Mouse (Mus musculus): ENCODE data around the gene Dapk2. TPM values are rescaled to one million over a fixed set of nuclear protein-coding genes. Genes with fewer than 3 reads are reported as not detected.

The Dapk2 gene
- polyA plus RNA-seq, 1 experiment from 2014 or later: 9.0 TPM

DNA sequence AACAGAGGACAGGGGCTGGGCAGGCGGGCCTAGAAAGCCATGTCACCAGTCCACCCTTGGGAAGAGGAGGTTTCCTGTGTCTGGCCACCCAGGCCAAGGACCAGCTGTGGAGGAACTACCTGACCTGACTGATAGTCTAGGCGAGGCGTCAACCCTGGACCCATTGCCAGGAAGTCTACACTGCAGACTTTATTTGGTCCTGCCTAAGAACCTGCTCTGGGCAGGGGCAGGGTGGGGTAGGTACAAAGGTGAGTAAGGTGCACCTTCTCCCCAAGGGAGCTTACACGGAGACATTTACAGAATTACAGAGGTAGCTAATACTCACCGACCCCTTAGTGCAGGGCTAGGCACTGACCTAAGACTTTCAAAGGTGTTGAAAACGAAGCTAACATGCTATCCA is 4.4 kb upstream of the Dapk2 start:
- H3K9me3 ChIP-seq (ENCODE audit: control insufficient read depth, low read length): no peaks in the 10 kb centered on the region
- no peak overlapping the region for H3K9ac ChIP-seq (ENCODE audit: low read length)
- H3K4me1 ChIP-seq (replicated peaks; ENCODE audit: control insufficient read depth, insufficient read depth, low read length): 0 out of 2 replicates have a peak, but pooled peaks cover 2% of the 10 kb centered on the region
- H3K27ac ChIP-seq (ENCODE audit: low read depth, low read length): no peak overlapping the region
- H3K4me3 ChIP-seq (ENCODE audit: low read depth, low read length): no peak overlapping the region
- ATAC-seq (replicated peaks; ENCODE audit: low FRiP score) (no peak), DNase-seq (ENCODE audit: low spot score) (no peak)
- no peaks in the 10 kb centered on the region for H3K36me3 ChIP-seq (ENCODE audit: control insufficient read depth, insufficient read depth, low read length)
- H3K27me3 ChIP-seq (ENCODE audit: control insufficient read depth, insufficient read depth, low read length): peaks cover 7% of the 10 kb centered on the region; the same call in 1 of the 2 replicates
- H3K4me2 ChIP-seq (ENCODE audit: low read depth, low read length, severe bottlenecking): no peak overlapping the region
- WGBS: 93% methylated on average over 6 of the region's 6 CpGs

DNA sequence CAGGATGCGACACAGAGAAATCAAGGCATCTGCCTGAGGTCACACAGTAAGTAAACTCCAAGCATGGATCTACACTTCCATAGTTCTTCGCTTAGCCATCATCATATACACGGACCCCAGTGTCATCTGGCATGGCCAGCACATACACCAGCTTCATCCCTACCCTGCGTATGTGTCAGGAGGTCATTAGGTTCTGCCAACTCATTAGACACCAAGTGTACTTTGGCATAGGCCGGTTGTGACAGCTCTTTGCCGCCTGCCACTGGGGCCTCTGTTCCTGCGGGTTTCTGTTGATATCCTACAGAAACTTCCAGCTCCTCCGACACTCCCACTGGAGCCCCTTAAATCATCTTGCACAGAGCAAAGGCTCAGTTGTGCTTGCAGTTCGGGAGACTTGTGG is 4.0 kb upstream of the Dapk2 start:
- ATAC-seq (replicated peaks; ENCODE audit: low FRiP score): no peak
- Histone ChIP-seq H3K27me3 (ENCODE audit: control insufficient read depth, insufficient read depth, low read length) (peaks cover 9% of the 10 kb centered on the region; the same call in 1 of the 2 replicates), H3K4me1 (replicated peaks; ENCODE audit: control insufficient read depth, insufficient read depth, low read length) (0 out of 2 replicates have a peak, but pooled peaks cover 2% of the 10 kb centered on the region), H3K4me3 (ENCODE audit: low read depth, low read length) (no peak overlapping the region), H3K36me3 (ENCODE audit: control insufficient read depth, insufficient read depth, low read length) (no peaks in the 10 kb centered on the region), H3K9me3 (ENCODE audit: control insufficient read depth, low read length) (no peaks in the 10 kb centered on the region), H3K4me2 (ENCODE audit: low read depth, low read length, severe bottlenecking) (no peak overlapping the region), H3K9ac (ENCODE audit: low read length) (no peak overlapping the region), H3K27ac (ENCODE audit: low read depth, low read length) (no peak overlapping the region)
- WGBS: 89% methylated on average over 9 of the region's 9 CpGs
- DNase-seq (ENCODE audit: low spot score): no peak

DNA sequence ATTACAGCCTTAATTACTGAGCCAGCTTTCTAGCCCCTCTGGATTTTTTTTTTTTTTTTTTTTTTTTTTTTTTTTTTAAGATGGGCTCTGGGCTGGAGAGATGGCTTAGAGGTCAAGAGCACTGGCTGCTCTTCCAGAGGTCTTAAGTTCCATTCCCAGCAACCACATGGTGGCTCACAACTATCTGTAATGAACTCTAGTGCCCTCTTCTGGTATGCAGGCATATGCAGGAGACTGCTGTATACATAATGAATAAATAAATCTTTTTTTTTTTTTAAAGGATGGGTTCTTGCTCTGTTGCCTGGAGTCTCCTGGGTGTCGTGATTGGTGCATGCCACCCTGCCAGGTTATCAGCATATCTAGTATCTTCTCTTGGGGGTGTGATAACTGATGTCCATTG is 2.5 kb upstream of the Dapk2 start:
- Histone ChIP-seq H3K4me2 (ENCODE audit: low read depth, low read length, severe bottlenecking) (no peak overlapping the region), H3K9ac (ENCODE audit: low read length) (no peak overlapping the region), H3K9me3 (ENCODE audit: control insufficient read depth, low read length) (no peaks in the 10 kb centered on the region), H3K27ac (ENCODE audit: low read depth, low read length) (no peak overlapping the region), H3K36me3 (ENCODE audit: control insufficient read depth, insufficient read depth, low read length) (no peaks in the 10 kb centered on the region), H3K4me3 (ENCODE audit: low read depth, low read length) (no peak overlapping the region), H3K4me1 (replicated peaks; ENCODE audit: control insufficient read depth, insufficient read depth, low read length) (0 out of 2 replicates have a peak, but pooled peaks cover 2% of the 10 kb centered on the region), H3K27me3 (ENCODE audit: control insufficient read depth, insufficient read depth, low read length) (peaks cover 9% of the 10 kb centered on the region; the same call in 1 of the 2 replicates)
- ATAC-seq (replicated peaks; ENCODE audit: low FRiP score) (no peak), DNase-seq (ENCODE audit: low spot score) (no peak)
- WGBS: 75% methylated on average over 1 of the region's 1 CpGs

- Histone ChIP-seq H3K9ac (ENCODE audit: low read length) (no peak overlapping the region), H3K4me1 (replicated peaks; ENCODE audit: control insufficient read depth, insufficient read depth, low read length) (0 out of 2 replicates have a peak, but pooled peaks cover 2% of the 10 kb centered on the region), H3K4me3 (ENCODE audit: low read depth, low read length) (peak overlapping the region; percentile 42; the same call in 1 of the 2 replicates), H3K36me3 (ENCODE audit: control insufficient read depth, insufficient read depth, low read length) (no peaks in the 10 kb centered on the region), H3K9me3 (ENCODE audit: control insufficient read depth, low read length) (no peaks in the 10 kb centered on the region), H3K27ac (ENCODE audit: low read depth, low read length) (no peak overlapping the region), H3K27me3 (ENCODE audit: control insufficient read depth, insufficient read depth, low read length) (peaks cover 9% of the 10 kb centered on the region; the same call in 1 of the 2 replicates), H3K4me2 (ENCODE audit: low read depth, low read length, severe bottlenecking) (peak overlapping the region; percentile 62; the same call in 1 of the 2 replicates)
- 95% methylated on average over 6 of the region's 6 CpGs for WGBS
- no peak for ATAC-seq (replicated peaks; ENCODE audit: low FRiP score)
- no peak for DNase-seq (ENCODE audit: low spot score)
Measured at GRCm38 (mm10) chr9:66158885-66159430, 935 bp downstream of the Dapk2 start.

DNA sequence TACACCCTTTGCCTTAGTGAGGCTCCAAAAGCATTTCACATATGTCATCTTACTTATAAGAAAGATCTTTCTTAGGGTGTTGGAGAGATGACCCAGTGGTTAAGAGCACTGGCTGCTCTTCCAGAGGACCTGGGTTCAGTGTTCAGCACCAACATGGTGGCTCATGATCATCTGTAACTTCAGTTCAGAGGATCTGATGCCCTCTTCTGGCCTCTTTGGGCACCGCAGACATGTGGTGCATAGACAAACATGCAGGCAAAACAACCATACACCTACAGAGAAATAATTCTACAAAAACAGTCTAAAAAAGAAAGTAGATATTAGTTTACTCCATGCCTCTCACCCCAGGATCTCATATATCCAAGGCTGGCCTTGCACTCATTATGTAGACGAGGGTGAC is 2.1 kb downstream of the Dapk2 start:
- Histone ChIP-seq H3K4me3 (ENCODE audit: low read depth, low read length) (no peak overlapping the region), H3K36me3 (ENCODE audit: control insufficient read depth, insufficient read depth, low read length) (no peaks in the 10 kb centered on the region), H3K27me3 (ENCODE audit: control insufficient read depth, insufficient read depth, low read length) (peaks cover 9% of the 10 kb centered on the region; the same call in 1 of the 2 replicates), H3K9ac (ENCODE audit: low read length) (no peak overlapping the region), H3K4me2 (ENCODE audit: low read depth, low read length, severe bottlenecking) (no peak overlapping the region), H3K27ac (ENCODE audit: low read depth, low read length) (no peak overlapping the region), H3K4me1 (replicated peaks; ENCODE audit: control insufficient read depth, insufficient read depth, low read length) (peaks cover 4% of the 10 kb centered on the region; the same call in 1 of the 2 replicates), H3K9me3 (ENCODE audit: control insufficient read depth, low read length) (no peaks in the 10 kb centered on the region)
- no peak for ATAC-seq (replicated peaks; ENCODE audit: low FRiP score)
- WGBS: 91% methylated on average over 2 of the region's 2 CpGs
- no peak for DNase-seq (ENCODE audit: low spot score)

- H3K4me2 ChIP-seq (ENCODE audit: low read depth, low read length, severe bottlenecking): no peak overlapping the region
- DNase-seq (ENCODE audit: low spot score) (no peak), ATAC-seq (replicated peaks; ENCODE audit: low FRiP score) (no peak)
- H3K9me3 ChIP-seq (ENCODE audit: control insufficient read depth, low read length): no peaks in the 10 kb centered on the region
- WGBS: 81% methylated on average over 9 of the region's 9 CpGs
- H3K4me3 ChIP-seq (ENCODE audit: low read depth, low read length): no peak overlapping the region
- no peak overlapping the region for H3K9ac ChIP-seq (ENCODE audit: low read length)
- no peaks in the 10 kb centered on the region for H3K36me3 ChIP-seq (ENCODE audit: control insufficient read depth, insufficient read depth, low read length)
- H3K27me3 ChIP-seq (ENCODE audit: control insufficient read depth, insufficient read depth, low read length): peaks cover 7% of the 10 kb centered on the region; the same call in 1 of the 2 replicates
- peaks cover 10% of the 10 kb centered on the region; the same call in 1 of the 2 replicates for H3K4me1 ChIP-seq (replicated peaks; ENCODE audit: control insufficient read depth, insufficient read depth, low read length)
- no peak overlapping the region for H3K27ac ChIP-seq (ENCODE audit: low read depth, low read length)
Measured at GRCm38 (mm10) chr9:66162995-66163394, 5.0 kb downstream of the Dapk2 start.

DNA sequence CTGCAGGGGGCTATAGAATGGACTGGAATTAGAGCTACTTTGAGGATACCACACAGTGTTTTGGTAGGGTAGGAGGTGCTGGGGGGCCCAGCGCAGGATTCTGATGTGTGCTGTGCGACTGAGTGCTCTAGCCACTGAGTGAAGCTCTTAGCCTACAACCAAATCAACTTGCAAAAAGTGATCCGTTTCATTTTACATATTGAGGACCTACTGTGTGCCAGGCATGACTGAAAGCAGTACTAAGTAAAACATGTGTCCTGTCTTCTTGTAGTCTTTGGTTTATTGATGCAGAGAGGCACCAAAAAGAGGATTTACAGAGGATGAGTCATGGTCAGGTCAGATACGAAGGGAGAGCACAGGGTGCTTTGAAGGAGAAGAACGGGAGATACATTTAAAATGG is 9.2 kb downstream of the Dapk2 start:
- Histone ChIP-seq H3K4me3 (ENCODE audit: low read depth, low read length) (no peak overlapping the region), H3K9me3 (ENCODE audit: control insufficient read depth, low read length) (no peaks in the 10 kb centered on the region), H3K27ac (ENCODE audit: low read depth, low read length) (no peak overlapping the region), H3K27me3 (ENCODE audit: control insufficient read depth, insufficient read depth, low read length) (no peaks in the 10 kb centered on the region), H3K9ac (ENCODE audit: low read length) (no peak overlapping the region), H3K36me3 (ENCODE audit: control insufficient read depth, insufficient read depth, low read length) (no peaks in the 10 kb centered on the region), H3K4me2 (ENCODE audit: low read depth, low read length, severe bottlenecking) (no peak overlapping the region), H3K4me1 (replicated peaks; ENCODE audit: control insufficient read depth, insufficient read depth, low read length) (peaks cover 18% of the 10 kb centered on the region)
- DNase-seq (ENCODE audit: low spot score) (no peak), ATAC-seq (replicated peaks; ENCODE audit: low FRiP score) (no peak)
- 80% methylated on average over 5 of the region's 5 CpGs for WGBS

- H3K4me1 ChIP-seq (replicated peaks; ENCODE audit: control insufficient read depth, insufficient read depth, low read length): peaks cover 18% of the 10 kb centered on the region
- no peak overlapping the region for H3K4me3 ChIP-seq (ENCODE audit: low read depth, low read length)
- no peak overlapping the region for H3K27ac ChIP-seq (ENCODE audit: low read depth, low read length)
- no peak overlapping the region for H3K9ac ChIP-seq (ENCODE audit: low read length)
- no peak overlapping the region for H3K4me2 ChIP-seq (ENCODE audit: low read depth, low read length, severe bottlenecking)
- DNase-seq (ENCODE audit: low spot score) (no peak), ATAC-seq (replicated peaks; ENCODE audit: low FRiP score) (no peak)
- no peaks in the 10 kb centered on the region for H3K36me3 ChIP-seq (ENCODE audit: control insufficient read depth, insufficient read depth, low read length)
- no peaks in the 10 kb centered on the region for H3K9me3 ChIP-seq (ENCODE audit: control insufficient read depth, low read length)
- WGBS: 10% methylated on average over 1 of the region's 1 CpGs
- H3K27me3 ChIP-seq (ENCODE audit: control insufficient read depth, insufficient read depth, low read length): no peaks in the 10 kb centered on the region
Measured at GRCm38 (mm10) chr9:66168233-66168632, 10.2 kb downstream of the Dapk2 start.

GRCm38 (mm10) chr9:66170506-66170905 is 12.5 kb downstream of the Dapk2 start:
- H3K4me1 ChIP-seq (replicated peaks; ENCODE audit: control insufficient read depth, insufficient read depth, low read length): peaks cover 13% of the 10 kb centered on the region
- DNase-seq (ENCODE audit: low spot score) (no peak), ATAC-seq (replicated peaks; ENCODE audit: low FRiP score) (peak; percentile 49; the same call in 1 of the 2 replicates)
- WGBS: 8% methylated on average over 5 of the region's 5 CpGs
- 0 out of 2 replicates have a peak overlapping the region, but pooled peaks have one; percentile 53 for H3K27ac ChIP-seq (ENCODE audit: low read depth, low read length)
- no peaks in the 10 kb centered on the region for H3K27me3 ChIP-seq (ENCODE audit: control insufficient read depth, insufficient read depth, low read length)
- no peak overlapping the region for H3K4me3 ChIP-seq (ENCODE audit: low read depth, low read length)
- no peak overlapping the region for H3K4me2 ChIP-seq (ENCODE audit: low read depth, low read length, severe bottlenecking)
- H3K36me3 ChIP-seq (ENCODE audit: control insufficient read depth, insufficient read depth, low read length): no peaks in the 10 kb centered on the region
- no peaks in the 10 kb centered on the region for H3K9me3 ChIP-seq (ENCODE audit: control insufficient read depth, low read length)
- H3K9ac ChIP-seq (ENCODE audit: low read length): peak overlapping the region; percentile 39

Measured in forebrain, embryonic 11.5 days (tissue).